Mouse (Mus musculus): ENCODE measurements around the gene Rps15.

The Rps15 gene

GRCm38 (mm10) chr10:80321014-80321669, 28.9 kb downstream of the Rps15 start:
- no peak for DNase-seq

- no peak for DNase-seq
These were observed 29.7 kb downstream of the Rps15 start for GRCm38 (mm10) chr10:80321670-80322581.

GRCm38 (mm10) chr10:80322811-80323211, 30.6 kb downstream of the Rps15 start:
- DNase-seq, result peak; percentile 40

GRCm38 (mm10) chr10:80323261-80324119, 31.2 kb downstream of the Rps15 start:
- peak; percentile 78 for DNase-seq

- DNase-seq, result no peak
These were observed 32.1 kb downstream of the Rps15 start for GRCm38 (mm10) chr10:80324120-80325037.

GRCm38 (mm10) chr10:80325045-80325444, 32.8 kb downstream of the Rps15 start:
- no peak for DNase-seq

- DNase-seq, result peak; percentile 99
These were observed 37.2 kb downstream of the Rps15 start, which contains the start of the genes Pcsk4 and Reep6 for GRCm38 (mm10) chr10:80329273-80330081. TSS of gene Pcsk4 (minus strand) at chr10:80329498. TSS of gene Reep6 (plus strand) at chr10:80329953.

- no peak for DNase-seq
These were observed 37.8 kb downstream of the Rps15 start for GRCm38 (mm10) chr10:80330084-80330483.

- no peak for DNase-seq
These were observed 38.6 kb downstream of the Rps15 start for GRCm38 (mm10) chr10:80330888-80331287.

GRCm38 (mm10) chr10:80331636-80332524, 39.6 kb downstream of the Rps15 start:
- DNase-seq, result peak; percentile 41

GRCm38 (mm10) chr10:80332525-80332989, 40.3 kb downstream of the Rps15 start:
- no peak for DNase-seq

- DNase-seq, result no peak
These were observed 44.0 kb downstream of the Rps15 start for GRCm38 (mm10) chr10:80336263-80336662.

- peak; percentile 91 for DNase-seq
These were observed 47.9 kb downstream of the Rps15 start for GRCm38 (mm10) chr10:80339941-80340750.

- DNase-seq, result no peak
These were observed 48.8 kb downstream of the Rps15 start for GRCm38 (mm10) chr10:80341026-80341425.

- DNase-seq, result no peak
These were observed 49.4 kb downstream of the Rps15 start for GRCm38 (mm10) chr10:80341491-80342304.

GRCm38 (mm10) chr10:80342305-80342748, 50.1 kb downstream of the Rps15 start:
- DNase-seq, result no peak

- peak; percentile 88 for DNase-seq
These were observed 50.6 kb downstream of the Rps15 start for GRCm38 (mm10) chr10:80342749-80343424.
